Mouse (Mus musculus) forebrain, embryonic 14.5 days (tissue): ENCODE results near the gene Pde5a. TPM values are rescaled to one million over a fixed set of nuclear protein-coding genes. Genes with fewer than 3 reads are reported as not detected.

Experiments used
- ATAC-seq: fragments of 200-750 bp; cut with Nextera tagmentation; 2 replicates; pipeline ENCODE4 v1.8.0; 2017; ENCODE audit warnings: mild to moderate bottlenecking, moderate library complexity
- DNase-seq: peaks from one replicate; pipeline ENCODE4 v3.0.0-alpha.2; 2015; ENCODE audit warnings: low spot score
- H3K27ac ChIP-seq: fragments of 300-500 bp; sonication (generic); 2 replicates; pipeline ENCODE4 v1.5.1; 2014; ENCODE audit warnings: low read depth, mild to moderate bottlenecking, control low read depth, low read length, moderate library complexity
- H3K27me3 ChIP-seq: fragments of 300-500 bp; sonication (generic); replicated peaks from 2 replicates; pipeline ENCODE4 v1.6.1; 2014; ENCODE audit warnings: low read length, control low read depth, mixed read lengths; ENCODE audit not compliant: control insufficient read depth, insufficient read depth
- H3K36me3 ChIP-seq: fragments of 300-500 bp; sonication (generic); 2 replicates; pipeline ENCODE4 v1.6.1; 2014; ENCODE audit warnings: low read length, control low read depth; ENCODE audit not compliant: control insufficient read depth, insufficient read depth
- H3K4me1 ChIP-seq: fragments of 300-500 bp; sonication (generic); 2 replicates; pipeline ENCODE4 v1.6.1; 2014; ENCODE audit warnings: antibody characterized with exemption, low read length, control low read depth; ENCODE audit not compliant: control insufficient read depth, insufficient read depth
- H3K4me2 ChIP-seq: fragments of 300-500 bp; sonication (generic); 2 replicates; pipeline ENCODE4 v1.6.1; 2014; ENCODE audit warnings: mild to moderate bottlenecking, control low read depth, low read length
- H3K4me3 ChIP-seq: fragments of 300-500 bp; sonication (generic); 2 replicates; pipeline ENCODE4 v1.5.1; 2014; ENCODE audit warnings: low read depth, low read length, control low read depth
- H3K9ac ChIP-seq: fragments of 300-500 bp; sonication (generic); 2 replicates; pipeline ENCODE4 v1.6.1; 2014; ENCODE audit warnings: mild to moderate bottlenecking, low read length, control low read depth, moderate library complexity
- H3K9me3 ChIP-seq: fragments of 300-500 bp; sonication (generic); replicated peaks from 2 replicates; pipeline ENCODE4 v1.6.1; 2016; ENCODE audit warnings: low read length, control low read depth, mixed read lengths; ENCODE audit not compliant: control insufficient read depth
- WGBS: fragments of 180-500 bp; shearing (Covaris S2); extraction: QIAGEN DNeasy Blood & Tissue Kit; methylation state at CpG from one replicate; pipeline ENCODE4 v1.1.7; 2014; 5-methylcytosine and 5-hydroxymethylcytosine counted together
- polyA plus RNA-seq: library from polyadenylated mRNA; unstranded; fragments of >200 nt; fragmentation: Nextera tagmentation; extraction: Ambion mirVana; gene quantifications from 2 replicates; pipeline ENCODE4 v1.2.1, GENCODE M21; 2014

The Pde5a gene
- polyA plus RNA-seq, 1 experiment from 2014 or later, result 4.1 TPM

GRCm38 (mm10) chr3:122814531-122814930 lies 85.8 kb downstream of the Pde5a start:
- no peak overlapping the region for H3K27ac ChIP-seq
- H3K9ac ChIP-seq, result no peak overlapping the region
- no peak overlapping the region for H3K4me2 ChIP-seq
- no peaks in the 10 kb centered on the region for H3K27me3 ChIP-seq
- peak; percentile 58 for DNase-seq
- WGBS, result 62% methylated on average over 4 of the region's 4 CpGs
- no peak overlapping the region for H3K4me3 ChIP-seq
- no peaks in the 10 kb centered on the region for H3K4me1 ChIP-seq
- no peaks in the 10 kb centered on the region for H3K9me3 ChIP-seq
- peak; percentile 44; the same call in 1 of the 2 replicates for ATAC-seq
- peaks cover 3% of the 10 kb centered on the region; the same call in 1 of the 2 replicates for H3K36me3 ChIP-seq

GRCm38 (mm10) chr3:122818282-122818681 lies 89.5 kb downstream of the Pde5a start:
- Histone ChIP-seq H3K9me3 (no peaks in the 10 kb centered on the region), H3K36me3 (peaks cover 3% of the 10 kb centered on the region; the same call in 1 of the 2 replicates), H3K4me1 (no peaks in the 10 kb centered on the region), H3K4me2 (no peak overlapping the region), H3K27me3 (no peaks in the 10 kb centered on the region), H3K4me3 (no peak overlapping the region), H3K9ac (no peak overlapping the region), H3K27ac (no peak overlapping the region)
- 88% methylated on average over 5 of the region's 5 CpGs for WGBS
- DNase-seq (no peak), ATAC-seq (no peak)

- no peak overlapping the region for H3K27ac ChIP-seq
- ATAC-seq (no peak), DNase-seq (no peak)
- H3K4me2 ChIP-seq, result no peak overlapping the region
- no peak overlapping the region for H3K4me3 ChIP-seq
- WGBS, result 58% methylated on average over 4 of the region's 4 CpGs
- no peaks in the 10 kb centered on the region for H3K4me1 ChIP-seq
- no peak overlapping the region for H3K9ac ChIP-seq
- no peaks in the 10 kb centered on the region for H3K27me3 ChIP-seq
- H3K9me3 ChIP-seq, result no peaks in the 10 kb centered on the region
- peaks cover 3% of the 10 kb centered on the region; the same call in 1 of the 2 replicates for H3K36me3 ChIP-seq
These were observed 92.0 kb downstream of the Pde5a start for GRCm38 (mm10) chr3:122820700-122821099.

GRCm38 (mm10) chr3:122828270-122829058 lies 99.7 kb downstream of the Pde5a start:
- Histone ChIP-seq H3K27ac (no peak overlapping the region), H3K27me3 (no peaks in the 10 kb centered on the region), H3K9me3 (no peaks in the 10 kb centered on the region), H3K4me2 (no peak overlapping the region), H3K4me3 (no peak overlapping the region), H3K36me3 (no peaks in the 10 kb centered on the region), H3K4me1 (no peaks in the 10 kb centered on the region), H3K9ac (no peak overlapping the region)
- ATAC-seq, result peak; percentile 52
- peak; percentile 67 for DNase-seq
- 91% methylated on average over 11 of the region's 11 CpGs for WGBS

- no peak overlapping the region for H3K4me2 ChIP-seq
- WGBS, result 34% methylated on average over 5 of the region's 5 CpGs
- DNase-seq (no peak), ATAC-seq (no peak)
- no peaks in the 10 kb centered on the region for H3K4me1 ChIP-seq
- H3K27ac ChIP-seq, result no peak overlapping the region
- no peak overlapping the region for H3K9ac ChIP-seq
- no peaks in the 10 kb centered on the region for H3K27me3 ChIP-seq
- no peak overlapping the region for H3K4me3 ChIP-seq
- H3K36me3 ChIP-seq, result no peaks in the 10 kb centered on the region
- no peaks in the 10 kb centered on the region for H3K9me3 ChIP-seq
These were observed 105.8 kb downstream of the Pde5a start for GRCm38 (mm10) chr3:122834519-122834918.

- no peaks in the 10 kb centered on the region for H3K9me3 ChIP-seq
- no peak overlapping the region for H3K9ac ChIP-seq
- no peaks in the 10 kb centered on the region for H3K27me3 ChIP-seq
- 83% methylated on average over 8 of the region's 8 CpGs for whole genome bisulfite sequencing
- no peaks in the 10 kb centered on the region for H3K36me3 ChIP-seq
- ATAC-seq, result no peak
- H3K4me2 ChIP-seq, result no peak overlapping the region
- H3K27ac ChIP-seq, result no peak overlapping the region
- H3K4me1 ChIP-seq, result no peaks in the 10 kb centered on the region
- no peak for DNase-seq
- no peak overlapping the region for H3K4me3 ChIP-seq
These were observed 106.5 kb downstream of the Pde5a start for GRCm38 (mm10) chr3:122835097-122835850.

- no peak for ATAC-seq
These were observed 108.9 kb downstream of the Pde5a start for GRCm38 (mm10) chr3:122837639-122838038.

GRCm38 (mm10) chr3:122848410-122849034 lies 119.8 kb downstream of the Pde5a start:
- Histone ChIP-seq H3K27me3 (no peaks in the 10 kb centered on the region), H3K4me1 (no peaks in the 10 kb centered on the region), H3K9ac (no peak overlapping the region), H3K9me3 (no peaks in the 10 kb centered on the region), H3K4me2 (no peak overlapping the region), H3K27ac (no peak overlapping the region), H3K4me3 (no peak overlapping the region), H3K36me3 (no peaks in the 10 kb centered on the region)
- DNase-seq (no peak), ATAC-seq (no peak)
- WGBS, result 85% methylated on average over 5 of the region's 5 CpGs

More at GRCm38 (mm10) chr3:122837639-122838038, 108.9 kb downstream of the Pde5a start:
- Histone ChIP-seq H3K9ac (no peak overlapping the region), H3K27ac (no peak overlapping the region), H3K4me1 (no peaks in the 10 kb centered on the region), H3K27me3 (no peaks in the 10 kb centered on the region), H3K4me2 (no peak overlapping the region), H3K4me3 (no peak overlapping the region), H3K36me3 (no peaks in the 10 kb centered on the region), H3K9me3 (no peaks in the 10 kb centered on the region)
- DNase-seq, result no peak
- 82% methylated on average over 2 of the region's 2 CpGs for WGBS
